Mouse (Mus musculus) kidney, embryonic 16.5 days (tissue): ENCODE measurements at regions not wholly inside any gene's neighbourhood (a gene's known extent, or its start where the extent isn't known, plus 50 kb on each side); places are given as distances from the start of the nearest gene placed in this dataset.

Experiments used
- ATAC-seq: fragments of 200-750 bp; cut with Nextera tagmentation; 2 replicates; pipeline ENCODE4 v1.8.0; 2017; ENCODE audit warnings: moderate TSS enrichment; ENCODE audit not compliant: low FRiP score, low TSS enrichment
- H3K27ac ChIP-seq: fragments of 300-500 bp; sonication (generic); 2 replicates; pipeline ENCODE4 v1.5.1; 2014; ENCODE audit warnings: low read length
- H3K27me3 ChIP-seq: fragments of 300-500 bp; sonication (generic); 2 replicates; pipeline ENCODE4 v1.6.1; 2014; ENCODE audit warnings: low read length, control low read depth, mixed read lengths; ENCODE audit not compliant: insufficient read depth
- H3K36me3 ChIP-seq: fragments of 300-500 bp; sonication (generic); 2 replicates; pipeline ENCODE4 v1.6.1; 2014; ENCODE audit warnings: low read length, control low read depth, mixed read lengths; ENCODE audit not compliant: insufficient read depth
- H3K4me1 ChIP-seq: fragments of 300-500 bp; sonication (generic); 2 replicates; pipeline ENCODE4 v1.6.1; 2014; ENCODE audit warnings: low read length, control low read depth, mixed read lengths; ENCODE audit not compliant: insufficient read depth
- H3K4me2 ChIP-seq: fragments of 300-500 bp; sonication (generic); replicated peaks from 2 replicates; pipeline ENCODE4 v1.6.1; 2014; ENCODE audit warnings: low read depth, low read length
- H3K4me3 ChIP-seq: fragments of 300-500 bp; sonication (generic); 2 replicates; pipeline ENCODE4 v1.5.1; 2014; ENCODE audit warnings: mild to moderate bottlenecking, low read length
- H3K9ac ChIP-seq: fragments of 300-500 bp; sonication (generic); replicated peaks from 2 replicates; pipeline ENCODE4 v1.6.1; 2014; ENCODE audit warnings: low read length
- H3K9me3 ChIP-seq: fragments of 300-500 bp; sonication (generic); 2 replicates; pipeline ENCODE4 v1.6.1; 2016; ENCODE audit warnings: low read length, control low read depth
- WGBS: fragments of 180-500 bp; shearing (Covaris S2); extraction: QIAGEN DNeasy Blood & Tissue Kit; methylation state at CpG from one replicate; pipeline ENCODE4 v1.1.7; 2014; 5-methylcytosine and 5-hydroxymethylcytosine counted together

DNA sequence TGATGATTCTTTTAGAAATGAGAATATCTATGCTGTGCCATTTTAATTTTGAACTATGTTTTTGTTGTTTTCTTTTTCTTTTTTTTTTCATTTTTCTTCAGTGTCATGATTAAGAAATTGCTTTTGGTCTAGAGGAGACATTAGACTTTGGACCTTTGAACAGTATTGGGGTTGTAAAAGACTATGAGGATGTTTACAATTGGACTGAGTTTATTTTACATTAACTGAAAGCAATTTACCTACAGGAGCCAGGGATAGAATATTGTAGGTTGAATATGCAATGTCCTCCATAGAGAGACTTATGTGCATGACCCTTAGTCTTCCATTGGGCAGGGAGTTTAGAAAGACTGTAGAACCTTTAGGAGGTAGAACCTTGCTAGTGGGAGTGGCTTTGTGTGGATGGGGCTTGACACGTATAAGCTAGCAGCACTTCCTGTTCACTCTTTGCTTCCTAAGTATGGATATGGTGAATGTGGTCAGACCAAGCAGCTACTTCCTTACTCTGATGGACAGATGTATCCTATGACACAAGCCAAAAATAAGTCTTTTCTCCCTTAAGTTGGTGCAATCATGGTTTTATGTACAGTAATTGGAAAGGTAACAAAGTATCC is 516.5 kb downstream of the 1190002N15Rik start:
- H3K27me3 ChIP-seq = no peaks in the 10 kb centered on the region
- H3K9ac ChIP-seq = no peak overlapping the region
- H3K4me2 ChIP-seq = no peak overlapping the region
- WGBS = 62% methylated on average over 1 of the region's 1 CpGs
- H3K4me3 ChIP-seq = no peak overlapping the region
- no peaks in the 10 kb centered on the region for H3K4me1 ChIP-seq
- H3K36me3 ChIP-seq = no peaks in the 10 kb centered on the region
- ATAC-seq = no peak
- no peaks in the 10 kb centered on the region for H3K9me3 ChIP-seq
- H3K27ac ChIP-seq = no peak overlapping the region

DNA sequence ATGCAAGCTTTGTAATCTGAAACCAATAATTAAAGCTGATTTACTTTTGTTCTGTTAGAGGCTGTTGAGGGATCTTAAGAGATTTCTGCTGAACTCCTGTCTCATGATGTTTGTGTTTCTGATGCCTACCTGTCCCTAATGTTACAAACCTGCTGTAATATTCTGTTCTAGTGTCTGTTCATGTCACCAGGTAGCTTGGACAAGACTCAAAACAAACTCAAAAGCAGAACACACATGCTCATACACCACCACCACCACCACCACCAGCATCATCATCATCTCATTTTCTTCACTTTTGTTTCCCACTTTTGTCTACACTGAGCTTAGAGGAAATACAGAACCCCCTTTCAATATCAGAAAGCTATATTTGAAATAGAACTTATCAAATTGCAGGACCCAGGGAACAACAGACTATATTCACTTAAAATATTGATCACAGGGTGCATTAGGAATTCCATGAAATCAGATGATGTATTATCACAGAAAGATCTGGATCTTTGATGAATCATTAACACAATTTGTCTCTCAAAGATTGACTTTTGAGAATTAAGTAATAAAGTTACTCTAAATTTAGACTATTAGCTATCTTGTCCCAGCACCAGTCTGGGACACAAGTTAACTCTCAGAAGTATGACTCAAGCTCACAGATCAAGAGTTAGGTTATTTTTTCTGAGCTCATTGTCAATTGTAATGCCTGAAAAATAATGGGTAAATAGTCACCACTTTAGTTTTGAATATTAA is 521.0 kb downstream of the 1190002N15Rik start:
- Histone ChIP-seq H3K4me2 (no peak overlapping the region), H3K9ac (no peak overlapping the region)

DNA sequence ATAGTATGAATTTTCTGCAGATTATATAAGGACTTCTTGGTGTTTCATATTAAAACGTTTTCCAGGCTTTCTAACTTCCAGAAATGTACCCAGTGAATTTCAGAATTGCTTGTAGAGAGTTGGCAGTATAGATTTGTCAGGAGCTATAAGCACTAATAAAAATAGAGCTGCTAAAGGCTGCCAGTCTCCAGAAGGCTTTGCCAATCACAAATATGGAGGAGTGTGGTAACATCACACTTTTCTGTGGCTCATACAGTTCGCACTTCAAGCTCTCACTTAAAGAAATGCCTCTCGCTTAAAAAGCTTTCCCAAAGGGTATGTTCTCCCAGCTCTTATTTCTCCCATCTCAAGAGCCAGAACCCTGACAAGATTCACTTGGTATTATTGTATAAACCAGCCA is 545.7 kb downstream of the 1190002N15Rik start:
- Histone ChIP-seq H3K9ac (no peak overlapping the region), H3K27me3 (no peaks in the 10 kb centered on the region), H3K9me3 (no peaks in the 10 kb centered on the region), H3K4me3 (no peak overlapping the region), H3K27ac (no peak overlapping the region), H3K36me3 (no peaks in the 10 kb centered on the region), H3K4me2 (no peak overlapping the region), H3K4me1 (no peaks in the 10 kb centered on the region)
- 76% methylated on average over 3 of the region's 3 CpGs for WGBS
- ATAC-seq = no peak

More for the DNA sequence above, 521.0 kb downstream of the 1190002N15Rik start:
- Histone ChIP-seq H3K27me3 (no peaks in the 10 kb centered on the region), H3K36me3 (no peaks in the 10 kb centered on the region), H3K4me3 (no peak overlapping the region), H3K9me3 (no peaks in the 10 kb centered on the region), H3K27ac (no peak overlapping the region), H3K4me1 (no peaks in the 10 kb centered on the region)
- ATAC-seq = no peak

- Histone ChIP-seq H3K9ac (no peak overlapping the region), H3K27ac (no peak overlapping the region), H3K4me2 (no peak overlapping the region), H3K36me3 (no peaks in the 10 kb centered on the region), H3K9me3 (no peaks in the 10 kb centered on the region), H3K4me1 (no peaks in the 10 kb centered on the region), H3K27me3 (no peaks in the 10 kb centered on the region), H3K4me3 (no peak overlapping the region)
- no peak for ATAC-seq
- 71% methylated on average over 1 of the region's 1 CpGs for WGBS
Observed at GRCm38 (mm10) chr9:93991141-93991540, 546.7 kb downstream of the 1190002N15Rik start.

DNA sequence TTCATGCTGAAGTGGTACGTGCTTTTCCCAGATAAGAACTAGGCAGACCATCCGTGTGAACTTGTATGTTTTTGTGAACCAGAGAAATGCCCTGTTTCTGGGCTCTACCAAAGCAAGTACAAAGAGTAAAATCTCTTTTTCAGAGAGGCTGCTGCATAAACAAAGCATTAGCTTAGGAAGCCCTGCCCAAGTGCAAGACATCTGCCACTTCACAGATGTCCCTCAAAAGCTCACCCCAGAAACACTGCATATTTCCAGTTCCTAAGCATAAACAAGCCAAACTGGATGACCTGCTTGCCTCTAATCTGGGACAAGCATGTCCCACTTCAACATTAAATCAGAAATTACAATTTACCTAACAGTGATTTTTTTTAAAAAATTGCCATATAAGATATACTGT is 556.7 kb downstream of the 1190002N15Rik start:
- Histone ChIP-seq H3K4me1 (no peaks in the 10 kb centered on the region), H3K4me2 (no peak overlapping the region), H3K4me3 (no peak overlapping the region), H3K9ac (no peak overlapping the region), H3K9me3 (no peaks in the 10 kb centered on the region), H3K36me3 (no peaks in the 10 kb centered on the region), H3K27me3 (no peaks in the 10 kb centered on the region), H3K27ac (no peak overlapping the region)
- ATAC-seq = no peak
- WGBS = 66% methylated on average over 2 of the region's 2 CpGs

GRCm38 (mm10) chr9:93969691-93970284 is 568.1 kb downstream of the 1190002N15Rik start:
- 79% methylated on average over 6 of the region's 6 CpGs for WGBS
- H3K4me2 ChIP-seq = no peak overlapping the region
- no peak overlapping the region for H3K9ac ChIP-seq
- no peak overlapping the region for H3K27ac ChIP-seq
- H3K36me3 ChIP-seq = no peaks in the 10 kb centered on the region
- no peak overlapping the region for H3K4me3 ChIP-seq
- ATAC-seq = no peak
- H3K9me3 ChIP-seq = no peaks in the 10 kb centered on the region
- no peaks in the 10 kb centered on the region for H3K4me1 ChIP-seq
- H3K27me3 ChIP-seq = no peaks in the 10 kb centered on the region

DNA sequence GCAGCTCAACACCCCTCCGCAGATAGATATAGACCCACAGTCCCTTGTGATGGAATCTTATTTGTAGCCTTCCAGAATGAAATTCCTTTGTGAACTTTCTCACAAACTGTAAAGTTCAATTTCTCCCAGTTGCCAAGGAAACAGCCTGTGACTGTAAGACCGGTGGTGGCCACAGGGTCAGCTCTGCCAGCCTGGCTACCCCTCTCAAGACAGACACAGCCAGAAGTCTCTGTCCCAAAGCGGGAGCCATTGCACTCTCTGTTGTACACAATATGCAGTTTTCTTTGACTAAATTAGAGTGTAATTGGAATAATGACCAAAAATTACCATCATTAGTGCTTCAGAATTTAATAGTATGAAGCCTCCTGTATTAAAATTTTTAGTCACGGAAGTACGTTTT is 568.8 kb downstream of the 1190002N15Rik start:
- Histone ChIP-seq H3K4me1 (no peaks in the 10 kb centered on the region), H3K9me3 (no peaks in the 10 kb centered on the region), H3K27me3 (no peaks in the 10 kb centered on the region), H3K4me3 (no peak overlapping the region), H3K36me3 (no peaks in the 10 kb centered on the region), H3K27ac (no peak overlapping the region), H3K9ac (no peak overlapping the region), H3K4me2 (no peak overlapping the region)
- ATAC-seq = no peak
- WGBS = 87% methylated on average over 5 of the region's 5 CpGs

DNA sequence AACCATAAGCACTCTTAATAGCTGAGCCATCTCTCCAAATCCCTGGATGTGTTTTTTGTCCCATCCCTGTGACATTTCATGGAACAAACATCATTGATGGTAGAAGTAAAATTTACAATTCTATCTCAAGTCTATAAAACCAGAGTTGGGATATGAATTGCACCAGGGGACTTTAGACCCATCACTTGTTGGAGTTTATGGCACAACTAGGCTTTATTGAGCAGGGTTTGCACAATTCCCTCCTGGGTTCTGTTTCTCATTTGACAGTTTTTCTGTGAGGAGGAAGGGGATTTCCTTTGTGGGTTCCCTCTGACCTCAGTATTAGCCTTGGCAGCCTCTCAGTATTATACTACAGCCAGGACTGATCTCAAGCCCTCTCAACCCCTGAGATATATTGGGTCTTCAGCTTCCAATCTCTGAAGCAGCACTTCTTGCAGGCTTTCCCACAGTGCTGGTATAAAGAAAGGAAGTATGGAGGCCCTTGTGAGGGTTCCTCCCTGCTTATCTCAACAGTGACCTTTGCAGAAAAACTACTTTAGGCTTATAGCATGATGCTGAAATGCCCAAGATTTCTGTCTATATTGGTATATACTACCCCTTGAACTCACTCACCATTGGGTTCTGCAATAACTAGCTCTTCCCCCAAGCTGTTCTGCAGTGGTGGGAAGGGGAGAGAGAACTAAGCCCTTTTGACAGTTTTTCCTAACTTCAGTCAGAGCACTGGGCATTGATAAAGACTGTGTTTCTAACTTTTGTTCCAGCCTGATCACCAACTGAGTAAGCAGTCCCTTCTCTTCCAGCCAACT is 582.4 kb downstream of the 1190002N15Rik start:
- ATAC-seq = no peak
- Histone ChIP-seq H3K27me3 (no peaks in the 10 kb centered on the region), H3K4me2 (no peak overlapping the region), H3K36me3 (no peaks in the 10 kb centered on the region), H3K4me1 (no peaks in the 10 kb centered on the region), H3K9ac (no peak overlapping the region), H3K4me3 (no peak overlapping the region), H3K27ac (no peak overlapping the region), H3K9me3 (no peaks in the 10 kb centered on the region)

DNA sequence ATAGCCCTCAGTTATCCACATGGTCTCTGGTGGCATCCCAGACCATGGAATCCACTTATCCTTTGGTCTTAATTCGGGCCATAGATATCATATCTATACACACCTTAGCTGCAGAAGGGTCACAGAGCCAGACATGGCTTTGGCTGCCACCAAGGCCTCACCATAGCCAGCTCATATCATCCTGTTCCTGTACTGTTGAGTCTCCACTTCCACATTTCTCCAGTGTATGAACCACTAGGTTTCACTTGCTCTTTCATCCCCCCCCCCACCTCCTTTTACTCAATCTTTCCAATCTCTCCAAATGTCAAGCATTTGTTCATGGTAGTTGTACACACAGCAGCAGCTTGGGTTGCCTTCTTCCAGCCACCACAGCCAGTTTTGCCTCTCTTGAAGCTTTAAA is 589.2 kb downstream of the 1190002N15Rik start:
- Histone ChIP-seq H3K27ac (no peak overlapping the region), H3K36me3 (no peaks in the 10 kb centered on the region), H3K4me1 (no peaks in the 10 kb centered on the region), H3K9me3 (no peaks in the 10 kb centered on the region), H3K9ac (no peak overlapping the region), H3K27me3 (no peaks in the 10 kb centered on the region), H3K4me2 (no peak overlapping the region), H3K4me3 (no peak overlapping the region)
- WGBS = 81% methylated on average over 1 of the region's 1 CpGs
- ATAC-seq = no peak
